Comparison of ENCODE assay signal across 18 mouse cellular contexts in the genomic region with DNA sequence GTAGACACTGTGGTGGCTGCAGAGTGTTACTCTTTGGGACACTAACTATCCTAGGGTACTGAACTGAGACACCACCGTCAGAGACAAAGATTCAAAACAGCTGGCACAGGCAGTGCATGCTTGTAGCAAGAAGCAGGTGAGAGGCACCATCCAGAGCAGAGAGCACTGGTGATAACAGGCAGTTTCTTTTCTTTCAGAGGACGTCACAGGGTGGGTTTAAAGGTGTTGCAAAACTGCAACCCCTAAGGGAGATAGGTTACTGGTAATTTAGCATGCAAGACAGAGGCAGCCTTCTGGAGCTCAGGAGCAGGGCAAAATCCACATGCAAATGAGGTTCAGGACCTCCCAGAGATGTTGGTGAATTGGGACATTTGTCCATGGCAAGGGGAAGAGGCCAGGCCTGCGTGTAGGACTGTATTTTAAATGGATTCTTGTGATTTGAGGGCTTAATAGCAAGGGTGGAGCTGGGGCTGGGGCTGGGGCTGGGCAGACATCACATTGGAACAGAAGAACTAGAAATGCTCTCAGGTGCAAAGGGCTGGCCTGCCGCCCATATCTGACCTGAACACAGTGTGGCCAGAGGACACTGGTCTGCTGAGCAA.
DNase-seq lines count a peak whose midpoint lies in the region; ATAC-seq and TF ChIP-seq lines count a peak whose summit lies in the region.
"Had no signal": no experiment of that assay in that cellular context is flagged by ENCODE, and none has a peak within 500 bp of the region (broad histone marks: within the 10 kb centered on the region; RNA-seq: fewer than 3 reads in every experiment).

No protein-coding gene starts in this region.

- H3K27me3 ChIP-seq in lung, embryonic 16.5 days (ENCODE audit: control insufficient read depth, insufficient read depth, low read depth, low read length): no peaks in the 10 kb centered on the region
- H3K27me3 ChIP-seq in intestine, embryonic 16.5 days (replicated peaks; ENCODE audit: control insufficient read depth, insufficient read depth, low read length): no peaks in the 10 kb centered on the region
- H3K27me3 ChIP-seq in small intestine, adult 2 months (ENCODE audit: control insufficient read depth, insufficient read depth, low read length): no peaks in the 10 kb centered on the region
- no peaks in the 10 kb centered on the region for H3K27me3 ChIP-seq in neural tube, embryonic 15.5 days (replicated peaks)
- H3K27me3 ChIP-seq: forebrain, embryonic 13.5 days; heart, embryonic 15.5 days had no signal

- no peak overlapping the region for H3K4me3 ChIP-seq in lung, embryonic 16.5 days (ENCODE audit: low read length)
- no peak overlapping the region for H3K4me3 ChIP-seq in intestine, embryonic 16.5 days (ENCODE audit: low read length)
- H3K4me3 ChIP-seq in small intestine, adult 2 months (ENCODE audit: low read depth, low read length): no peak overlapping the region
- H3K4me3 ChIP-seq in neural tube, embryonic 15.5 days (replicated peaks): no peak overlapping the region
- H3K4me3 ChIP-seq: embryonic facial prominence, embryonic 10.5 days; forebrain, embryonic 13.5 days; heart, adult 2 months; heart, embryonic 15.5 days; hindbrain, embryonic 10.5 days had no signal

- H3K36me3 ChIP-seq in lung, embryonic 16.5 days (ENCODE audit: control insufficient read depth, insufficient read depth, low read length): no peaks in the 10 kb centered on the region
- H3K36me3 ChIP-seq in intestine, embryonic 16.5 days (ENCODE audit: control insufficient read depth, insufficient read depth, low read length): no peaks in the 10 kb centered on the region
- H3K36me3 ChIP-seq in small intestine, adult 2 months (ENCODE audit: control insufficient read depth, insufficient read depth, low read length): no peaks in the 10 kb centered on the region
- no peaks in the 10 kb centered on the region for H3K36me3 ChIP-seq in neural tube, embryonic 15.5 days
- H3K36me3 ChIP-seq: embryonic facial prominence, embryonic 10.5 days; heart, embryonic 15.5 days; hindbrain, embryonic 10.5 days had no signal

- H3K9me3 ChIP-seq in lung, embryonic 16.5 days (ENCODE audit: control insufficient read depth, low read length): no peaks in the 10 kb centered on the region
- H3K9me3 ChIP-seq in intestine, embryonic 16.5 days (ENCODE audit: control insufficient read depth, low read length): no peaks in the 10 kb centered on the region
- H3K9me3 ChIP-seq in neural tube, embryonic 15.5 days (replicated peaks): no peaks in the 10 kb centered on the region
- H3K9me3 ChIP-seq: embryonic facial prominence, embryonic 10.5 days; forebrain, embryonic 13.5 days; heart, embryonic 15.5 days; hindbrain, embryonic 10.5 days had no signal

- DNase-seq in kidney, adult 8-10 months: peak; percentile 3 to 12
- DNase-seq in kidney, postnatal 4 days: no peak
- no peak for DNase-seq in lung, postnatal 10 days
- DNase-seq: adrenal gland, adult 2 months; adrenal gland, postnatal 25 days; cerebellum, adult 18-20 months; forebrain, postnatal 0 days; gastrocnemius, postnatal 14 days; heart, adult 2 months had no signal

- no peaks in the 10 kb centered on the region for H3K4me1 ChIP-seq in lung, embryonic 16.5 days (replicated peaks; ENCODE audit: control insufficient read depth, insufficient read depth, low read length)
- H3K4me1 ChIP-seq in intestine, embryonic 16.5 days (ENCODE audit: control insufficient read depth, insufficient read depth, low read length): peaks cover 5% of the 10 kb centered on the region
- H3K4me1 ChIP-seq in small intestine, adult 2 months (ENCODE audit: control insufficient read depth, insufficient read depth, insufficient read length, low read length): peaks cover 38% of the 10 kb centered on the region
- H3K4me1 ChIP-seq in neural tube, embryonic 15.5 days: no peaks in the 10 kb centered on the region
- H3K4me1 ChIP-seq: forebrain, embryonic 13.5 days; heart, embryonic 15.5 days had no signal

- WGBS in lung, embryonic 16.5 days: 52% methylated on average over 4 of the region's 4 CpGs
- 55% methylated on average over 4 of the region's 4 CpGs for WGBS in intestine, embryonic 16.5 days
- 23% methylated on average over 4 of the region's 4 CpGs for WGBS in small intestine, adult 2 months
- WGBS in neural tube, embryonic 15.5 days: 55% methylated on average over 4 of the region's 4 CpGs

- TF ChIP-seq CTCF in small intestine, adult 2 months (IDR thresholded peaks at IDR 0.05; ENCODE audit: extremely low read depth, insufficient read length, insufficient replicate concordance, low read depth, low read length): no peak

- peak; percentile 34; the same call in 1 of the 2 replicates for ATAC-seq in lung, embryonic 16.5 days (ENCODE audit: low read depth)
- peak; percentile 72 for ATAC-seq in intestine, embryonic 16.5 days
- ATAC-seq in neural tube, embryonic 15.5 days (ENCODE audit: low FRiP score): no peak
- ATAC-seq: forebrain, embryonic 13.5 days; forebrain, postnatal 0 days had no signal

- H3K9ac ChIP-seq in lung, embryonic 16.5 days (ENCODE audit: low read length): no peak overlapping the region
- H3K9ac ChIP-seq in intestine, embryonic 16.5 days (ENCODE audit: low read depth, low read length): no peak overlapping the region
- no peak overlapping the region for H3K9ac ChIP-seq in neural tube, embryonic 15.5 days (replicated peaks)
- H3K9ac ChIP-seq: forebrain, embryonic 13.5 days; forebrain, postnatal 0 days; heart, embryonic 15.5 days had no signal

- H3K4me2 ChIP-seq in lung, embryonic 16.5 days (ENCODE audit: low read depth, low read length): no peak overlapping the region
- no peak overlapping the region for H3K4me2 ChIP-seq in intestine, embryonic 16.5 days (ENCODE audit: low read depth, low read length)
- H3K4me2 ChIP-seq in neural tube, embryonic 15.5 days: no peak overlapping the region
- H3K4me2 ChIP-seq: forebrain, embryonic 13.5 days; heart, embryonic 11.5 days; heart, embryonic 15.5 days had no signal

- H3K27ac ChIP-seq in lung, embryonic 16.5 days (ENCODE audit: low read length): no peak overlapping the region
- H3K27ac ChIP-seq in intestine, embryonic 16.5 days (ENCODE audit: low read length): peak overlapping the region; percentile 21; the same call in 1 of the 2 replicates
- peak overlapping the region; percentile 92 for H3K27ac ChIP-seq in small intestine, adult 2 months (ENCODE audit: insufficient read depth, low read depth, low read length)
- no peak overlapping the region for H3K27ac ChIP-seq in neural tube, embryonic 15.5 days (replicated peaks)
- H3K27ac ChIP-seq: embryonic facial prominence, embryonic 10.5 days; forebrain, embryonic 13.5 days; heart, adult 2 months; heart, embryonic 15.5 days; hindbrain, embryonic 10.5 days had no signal

- 0 out of 2 replicates have a peak, but pooled peaks have one; percentile 23 for TF ChIP-seq POLR2A in small intestine, adult 2 months (IDR thresholded peaks at IDR 0.05; ENCODE audit: low read depth, low read length)

Comparison
In these comparisons a context has a peak if more than half of its experiments do, and no peak if none do; other contexts are left out.
1. DNase-seq: peak in kidney, adult 8-10 months (2 of 2); none in kidney, postnatal 4 days (0 of 2) and lung, postnatal 10 days (single experiment).
2. H3K27ac ChIP-seq: peak in intestine, embryonic 16.5 days (single experiment) and small intestine, adult 2 months (single experiment); none in lung, embryonic 16.5 days (single experiment) and neural tube, embryonic 15.5 days (single experiment).